Mouse (Mus musculus): ENCODE measurements around the gene Sppl3. TPM values are rescaled to one million over a fixed set of nuclear protein-coding genes. Genes with fewer than 3 reads are reported as not detected.

Sppl3 gene
- total RNA-seq, 1 experiment, result 56.1 TPM

DNA sequence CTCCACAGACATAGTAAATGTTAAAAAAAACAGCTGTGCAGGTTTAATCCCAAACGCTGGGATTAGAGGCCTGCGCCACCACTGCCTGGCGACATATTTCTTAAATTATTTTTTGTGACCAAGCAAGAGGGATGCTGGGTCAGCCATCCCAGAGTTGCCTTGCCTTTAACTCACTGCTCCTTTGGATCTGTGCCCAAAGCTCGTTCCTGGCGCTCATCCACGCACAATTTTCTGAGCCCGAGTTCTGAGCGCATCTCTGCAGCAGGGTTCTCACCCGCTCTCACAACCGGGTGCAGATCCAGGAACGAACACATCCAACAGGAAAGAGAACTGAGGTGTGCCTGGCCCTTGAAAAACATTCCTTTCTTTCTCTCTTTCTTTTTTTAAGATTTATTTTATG is 32.5 kb upstream of the Sppl3 start:
- TF ChIP-seq ZC3H11A (IDR thresholded peaks at IDR 0.05; ENCODE audit: borderline replicate concordance, low read depth, low read length), result no peak
- TF ChIP-seq ZNF384 (IDR thresholded peaks at IDR 0.05; ENCODE audit: low read depth, low read length), result no peak
- no peak for TF ChIP-seq CHD2 (IDR thresholded peaks at IDR 0.05; ENCODE audit: low read depth, low read length)
- no peak for TF ChIP-seq MAFK (IDR thresholded peaks at IDR 0.05; ENCODE audit: insufficient read depth, low read depth, low read length)
- TF ChIP-seq HCFC1 (IDR thresholded peaks at IDR 0.05; ENCODE audit: borderline replicate concordance, insufficient read depth, low read length), result no peak
- Histone ChIP-seq H3K27ac (ENCODE audit: insufficient read depth, low read depth, low read length, poor library complexity, severe bottlenecking) (no peak overlapping the region), H3K9me3 (ENCODE audit: control insufficient read depth, insufficient read depth, low read depth, low read length) (no peaks in the 10 kb centered on the region), H3K4me3 (ENCODE audit: insufficient read depth in 1 of 2, low read depth in 1 of 2, low read length in 2 of 2, poor library complexity in 1 of 2, severe bottlenecking in 1 of 2) (no peak overlapping the region), H3K4me1 (ENCODE audit: control insufficient read depth in 2 of 2, insufficient read depth in 2 of 2, low read length in 2 of 2, poor library complexity in 1 of 2) (peaks cover 0 to 10% of the 10 kb centered on the region in 2 experiments; a peak in 1 of 4 replicates), H3K9ac (ENCODE audit: insufficient read depth, low read depth, low read length, poor library complexity, severe bottlenecking) (no peak overlapping the region), H3K36me3 (ENCODE audit: control insufficient read depth, insufficient read depth, low read length, poor library complexity, severe bottlenecking) (no peaks in the 10 kb centered on the region)
- in situ Hi-C loops (cut with MboI; ENCODE audit: low sequenced_read_pairs in 2 of 2, unreplicated experiment in 2 of 2), result loop anchor here in 1 of 2 experiments (10.0 kb wide), 1 partner anchor 126 kb away; no protein-coding TSS in a partner anchor
- DNase-seq (ENCODE audit: low read depth, low spot score), result no peak

DNA sequence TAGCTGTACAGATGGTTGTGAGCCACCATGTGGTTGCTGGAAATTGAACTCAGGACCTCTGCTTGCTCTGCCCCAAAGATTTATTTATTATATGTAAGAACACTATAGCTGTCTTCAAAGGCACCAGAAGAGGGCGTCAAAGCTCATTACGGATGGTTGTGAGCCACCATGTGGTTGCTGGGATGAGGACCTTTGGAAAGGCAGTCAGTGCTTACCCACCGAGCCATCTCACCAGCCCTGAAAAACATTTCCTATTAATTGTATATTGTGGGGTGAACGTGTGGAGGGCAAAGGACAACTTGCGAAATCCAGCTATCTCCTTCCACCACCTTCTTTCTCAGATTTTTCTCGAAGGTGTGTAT is 32.1 kb upstream of the Sppl3 start:
- DNase-seq (ENCODE audit: low read depth, low spot score), result peak; percentile 63
- peak overlapping the region; percentile 32; the same call in 1 of the 2 replicates for H3K9ac ChIP-seq (ENCODE audit: insufficient read depth, low read depth, low read length, poor library complexity, severe bottlenecking)
- TF ChIP-seq MAFK (IDR thresholded peaks at IDR 0.05; ENCODE audit: insufficient read depth, low read depth, low read length), result no peak
- H3K4me3 ChIP-seq (ENCODE audit: insufficient read depth in 1 of 2, low read depth in 1 of 2, low read length in 2 of 2, poor library complexity in 1 of 2, severe bottlenecking in 1 of 2), result peak overlapping the region; percentile 63 to 68; a peak in 3 of 4 replicates
- H3K36me3 ChIP-seq (ENCODE audit: control insufficient read depth, insufficient read depth, low read length, poor library complexity, severe bottlenecking), result no peaks in the 10 kb centered on the region
- in situ Hi-C loops (cut with MboI; ENCODE audit: low sequenced_read_pairs in 2 of 2, unreplicated experiment in 2 of 2), result loop anchor here in 1 of 2 experiments (10.0 kb wide), 1 partner anchor 126 kb away; no protein-coding TSS in a partner anchor
- no peaks in the 10 kb centered on the region for H3K9me3 ChIP-seq (ENCODE audit: control insufficient read depth, insufficient read depth, low read depth, low read length)
- H3K27ac ChIP-seq (ENCODE audit: insufficient read depth, low read depth, low read length, poor library complexity, severe bottlenecking), result no peak overlapping the region
- peaks cover 0 to 10% of the 10 kb centered on the region in 2 experiments; a peak in 1 of 4 replicates for H3K4me1 ChIP-seq (ENCODE audit: control insufficient read depth in 2 of 2, insufficient read depth in 2 of 2, low read length in 2 of 2, poor library complexity in 1 of 2)

DNA sequence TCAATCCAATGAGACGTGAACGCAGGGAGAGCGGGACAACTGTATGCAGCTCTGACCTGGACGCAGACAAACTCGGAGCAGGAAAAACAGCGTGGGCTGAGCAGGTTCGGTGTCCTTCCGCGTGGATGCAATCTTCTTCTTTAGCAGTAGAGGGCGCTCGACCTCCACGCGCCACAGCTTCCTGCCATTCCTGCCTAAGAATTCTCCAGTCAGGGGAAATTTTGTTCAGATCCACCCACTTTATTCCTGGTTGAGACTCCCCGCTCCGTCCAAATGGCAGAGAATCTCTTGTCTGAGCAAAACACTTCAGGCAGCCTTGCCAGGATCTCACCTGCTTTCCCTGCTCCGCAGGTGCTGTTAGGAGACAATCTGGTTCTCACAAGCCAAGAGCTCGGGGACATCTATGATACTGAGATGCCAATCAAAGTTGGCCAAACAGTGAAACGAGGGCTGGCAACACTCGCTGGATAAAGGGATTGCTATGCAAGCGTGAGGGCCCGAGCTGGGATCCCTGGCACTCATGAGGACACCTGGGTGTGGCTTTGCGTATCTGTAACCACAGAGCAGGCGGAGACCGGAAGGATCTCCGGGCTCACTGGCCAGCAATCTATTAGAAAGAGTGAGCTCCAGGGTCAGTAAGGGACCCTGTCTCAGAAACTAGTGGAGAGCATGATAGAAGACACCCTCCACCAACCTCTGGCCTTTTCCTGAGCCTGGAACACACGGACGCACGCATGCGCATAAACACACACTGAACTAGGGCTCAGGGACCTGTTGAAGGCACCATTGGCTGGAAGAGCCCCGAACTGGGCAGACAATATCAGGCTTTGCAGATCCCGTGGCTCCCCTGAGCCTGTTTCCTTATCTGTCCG is 31.5 kb upstream of the Sppl3 start:
- Histone ChIP-seq H3K4me1 (ENCODE audit: control insufficient read depth in 2 of 2, insufficient read depth in 2 of 2, low read length in 2 of 2, poor library complexity in 1 of 2) (peaks cover 0 to 10% of the 10 kb centered on the region in 2 experiments; a peak in 1 of 4 replicates), H3K4me3 (ENCODE audit: insufficient read depth in 1 of 2, low read depth in 1 of 2, low read length in 2 of 2, poor library complexity in 1 of 2, severe bottlenecking in 1 of 2) (peak overlapping the region; percentile 63 to 68), H3K9ac (ENCODE audit: insufficient read depth, low read depth, low read length, poor library complexity, severe bottlenecking) (peak overlapping the region; percentile 71), H3K27ac (ENCODE audit: insufficient read depth, low read depth, low read length, poor library complexity, severe bottlenecking) (no peak overlapping the region), H3K36me3 (ENCODE audit: control insufficient read depth, insufficient read depth, low read length, poor library complexity, severe bottlenecking) (no peaks in the 10 kb centered on the region), H3K9me3 (ENCODE audit: control insufficient read depth, insufficient read depth, low read depth, low read length) (no peaks in the 10 kb centered on the region)
- no peak for DNase-seq (ENCODE audit: low read depth, low spot score)
- TF ChIP-seq ZC3H11A (IDR thresholded peaks at IDR 0.05; ENCODE audit: borderline replicate concordance, low read depth, low read length) (peak; percentile 81; the same call in 1 of the 2 replicates), ZNF384 (IDR thresholded peaks at IDR 0.05; ENCODE audit: low read depth, low read length) (no peak), HCFC1 (IDR thresholded peaks at IDR 0.05; ENCODE audit: borderline replicate concordance, insufficient read depth, low read length) (no peak), MAFK (IDR thresholded peaks at IDR 0.05; ENCODE audit: insufficient read depth, low read depth, low read length) (0 out of 2 replicates have a peak, but pooled peaks have one; percentile 10), CHD2 (IDR thresholded peaks at IDR 0.05; ENCODE audit: low read depth, low read length) (no peak)
- in situ Hi-C loops (cut with MboI; ENCODE audit: low sequenced_read_pairs in 2 of 2, unreplicated experiment in 2 of 2), result loop anchor here in 1 of 2 experiments (10.0 kb wide), 2 partner anchors 105 to 125 kb away; no protein-coding TSS in a partner anchor

DNA sequence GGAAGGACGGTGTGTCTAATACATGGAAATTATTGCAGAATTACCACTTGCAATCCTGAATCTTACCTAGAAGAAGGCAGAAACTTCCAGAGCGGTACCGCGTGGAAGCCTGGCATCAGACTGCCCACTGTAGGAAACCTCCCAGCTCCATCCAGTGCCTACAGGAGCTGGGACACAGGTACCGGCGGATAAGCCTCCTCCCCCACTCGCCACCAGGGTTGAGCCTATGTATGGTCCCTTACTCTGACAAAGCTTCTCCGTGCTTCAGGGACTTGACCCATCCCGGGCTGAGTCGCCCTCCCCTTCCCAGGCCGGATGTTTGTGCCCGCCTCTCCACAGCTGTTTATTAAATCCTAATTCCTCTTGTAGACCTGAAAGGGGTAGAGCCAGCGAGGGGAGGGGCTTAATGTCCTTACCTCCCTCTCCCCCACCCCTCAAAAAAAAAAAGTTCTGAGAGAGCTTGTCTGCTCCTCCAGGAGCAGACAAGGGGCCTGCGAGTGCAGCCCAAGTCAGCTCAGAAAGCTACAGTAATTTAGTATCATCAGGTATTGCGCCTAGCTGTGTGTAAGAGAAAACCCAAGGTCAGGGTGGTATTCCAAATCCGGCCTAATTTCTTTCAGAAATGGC is 30.7 kb upstream of the Sppl3 start:
- Histone ChIP-seq H3K27ac (ENCODE audit: insufficient read depth, low read depth, low read length, poor library complexity, severe bottlenecking) (no peak overlapping the region), H3K4me3 (ENCODE audit: insufficient read depth in 1 of 2, low read depth in 1 of 2, low read length in 2 of 2, poor library complexity in 1 of 2, severe bottlenecking in 1 of 2) (peak overlapping the region; percentile 63 to 68), H3K9ac (ENCODE audit: insufficient read depth, low read depth, low read length, poor library complexity, severe bottlenecking) (peak overlapping the region; percentile 71), H3K9me3 (ENCODE audit: control insufficient read depth, insufficient read depth, low read depth, low read length) (no peaks in the 10 kb centered on the region), H3K36me3 (ENCODE audit: control insufficient read depth, insufficient read depth, low read length, poor library complexity, severe bottlenecking) (no peaks in the 10 kb centered on the region), H3K4me1 (ENCODE audit: control insufficient read depth in 2 of 2, insufficient read depth in 2 of 2, low read length in 2 of 2, poor library complexity in 1 of 2) (peaks cover 0 to 10% of the 10 kb centered on the region in 2 experiments; a peak in 1 of 4 replicates)
- TF ChIP-seq MAFK (IDR thresholded peaks at IDR 0.05; ENCODE audit: insufficient read depth, low read depth, low read length) (no peak), CHD2 (IDR thresholded peaks at IDR 0.05; ENCODE audit: low read depth, low read length) (no peak)
- DNase-seq (ENCODE audit: low read depth, low spot score), result no peak
- in situ Hi-C loops (cut with MboI; ENCODE audit: low sequenced_read_pairs in 2 of 2, unreplicated experiment in 2 of 2), result loop anchor here in 1 of 2 experiments (10.0 kb wide), 1 partner anchor 105 kb away; no protein-coding TSS in a partner anchor
